Mouse (Mus musculus): ENCODE data around the gene Tulp4. TPM values are rescaled to one million over a fixed set of nuclear protein-coding genes. Genes with fewer than 3 reads are reported as not detected.

The Tulp4 gene
- polyA plus RNA-seq (2015; fragmentation: Nextera tagmentation; extraction: Ambion mirVana), result 89.8 and 101 TPM in 2 replicates

DNA sequence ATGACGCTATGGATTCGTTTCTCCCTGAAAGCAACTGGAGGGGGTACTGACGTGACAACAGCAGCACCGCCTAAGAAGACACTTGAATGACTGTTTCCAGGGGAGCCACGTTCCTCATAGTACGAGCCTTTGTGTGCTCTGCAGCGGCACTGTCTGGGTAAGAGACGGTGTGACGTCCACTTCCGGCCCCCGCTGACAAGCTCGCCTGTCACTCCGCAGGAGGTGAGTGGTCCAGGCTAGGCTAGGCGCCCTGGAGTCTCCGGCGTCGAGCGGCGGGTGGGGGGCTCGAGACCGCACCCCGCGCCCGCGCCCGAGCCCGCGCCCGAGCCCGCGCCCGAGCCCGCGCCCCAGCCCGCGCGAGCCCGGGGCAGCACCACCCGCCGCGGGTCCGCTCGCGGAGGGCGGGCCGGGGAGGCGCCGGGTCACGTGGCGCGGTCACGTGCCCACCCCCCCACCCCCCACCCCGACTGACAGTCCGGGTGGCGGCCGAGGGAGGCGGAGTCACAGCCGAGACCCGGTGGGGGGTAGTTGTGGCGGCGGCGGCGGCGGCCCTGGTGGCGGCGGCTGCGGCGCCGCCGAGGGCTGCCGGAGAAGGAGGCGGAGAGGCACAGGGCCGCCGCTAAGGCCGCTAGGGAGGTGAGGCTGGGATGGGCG lies at the start of gene Tulp4:
Gene Tulp4, plus strand, starts transcription at position 77 of the 654 bp plus-strand sequence.
- Histone ChIP-seq H3K4me1 (peaks cover 19% of the 10 kb centered on the region), H3K27ac (replicated peaks) (peak within 1 kb of the TSS; percentile 98), H3K4me2 (replicated peaks) (peak within 1 kb of the TSS; percentile 58), H3K27me3 (no peaks in the 10 kb centered on the region), H3K9ac (peak within 1 kb of the TSS; percentile 96), H3K9me3 (replicated peaks) (no peaks in the 10 kb centered on the region), H3K4me3 (replicated peaks) (peak within 1 kb of the TSS; percentile 93), H3K36me3 (peaks cover 3% of the 10 kb centered on the region; the same call in 1 of the 2 replicates)
- peak; percentile 95 for ATAC-seq (ENCODE audit: insufficient number of reproducible peaks, low FRiP score, low TSS enrichment, low read depth)
- under 1% methylated on average over 44 of the region's 76 CpGs for WGBS

DNA sequence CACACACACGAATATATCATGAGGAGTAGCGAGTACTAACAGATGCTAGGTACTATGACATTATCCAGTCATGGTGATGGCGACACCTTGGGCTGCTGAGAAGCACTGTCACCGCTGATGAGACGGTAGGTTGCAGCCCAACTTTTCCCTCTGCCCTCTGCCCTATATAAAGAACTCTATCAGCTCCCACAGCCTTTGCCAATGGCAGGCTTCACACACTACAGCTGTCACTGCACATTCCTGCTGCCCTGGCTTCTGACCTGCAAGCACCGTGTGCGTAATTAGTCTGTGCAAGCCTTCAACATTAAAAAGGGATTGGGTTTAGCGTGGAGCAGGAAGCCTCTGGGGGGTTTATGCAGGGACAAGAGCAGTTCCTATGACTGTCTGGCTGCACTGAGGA lies 43.4 kb upstream of the Tulp4 start:
- peaks cover 51% of the 10 kb centered on the region for H3K36me3 ChIP-seq
- H3K27ac ChIP-seq (replicated peaks), result no peak overlapping the region
- no peaks in the 10 kb centered on the region for H3K4me1 ChIP-seq
- 71% methylated on average over 8 of the region's 8 CpGs for WGBS
- H3K9me3 ChIP-seq (replicated peaks), result no peaks in the 10 kb centered on the region
- H3K9ac ChIP-seq, result no peak overlapping the region
- no peak overlapping the region for H3K4me2 ChIP-seq (replicated peaks)
- no peak for ATAC-seq (ENCODE audit: insufficient number of reproducible peaks, low FRiP score, low TSS enrichment, low read depth)
- no peak overlapping the region for H3K4me3 ChIP-seq (replicated peaks)
- H3K27me3 ChIP-seq, result no peaks in the 10 kb centered on the region

DNA sequence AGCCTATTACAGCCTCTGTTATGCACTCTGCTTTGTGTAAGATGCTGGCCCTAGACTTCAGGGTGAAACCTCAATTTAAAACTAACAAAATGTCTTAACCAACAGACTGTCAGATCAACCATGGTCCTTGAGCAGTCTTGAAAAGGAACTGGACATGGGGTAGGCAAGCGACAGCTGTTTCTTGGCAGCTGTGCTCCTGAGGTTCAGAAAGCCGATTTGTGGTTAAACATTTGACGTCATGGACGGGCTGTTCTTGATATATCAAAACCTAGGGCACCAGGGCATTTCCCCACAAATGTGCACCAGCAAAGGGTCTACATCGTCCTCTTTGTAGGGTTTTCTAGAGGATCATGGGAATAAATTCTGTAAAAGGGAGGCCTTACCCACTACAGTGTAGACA lies 42.7 kb upstream of the Tulp4 start:
- Histone ChIP-seq H3K9me3 (replicated peaks) (no peaks in the 10 kb centered on the region), H3K4me1 (no peaks in the 10 kb centered on the region), H3K4me2 (replicated peaks) (no peak overlapping the region), H3K36me3 (peaks cover 51% of the 10 kb centered on the region), H3K27ac (replicated peaks) (no peak overlapping the region), H3K4me3 (replicated peaks) (no peak overlapping the region), H3K9ac (no peak overlapping the region), H3K27me3 (no peaks in the 10 kb centered on the region)
- 82% methylated on average over 5 of the region's 5 CpGs for WGBS
- ATAC-seq (ENCODE audit: insufficient number of reproducible peaks, low FRiP score, low TSS enrichment, low read depth), result no peak

DNA sequence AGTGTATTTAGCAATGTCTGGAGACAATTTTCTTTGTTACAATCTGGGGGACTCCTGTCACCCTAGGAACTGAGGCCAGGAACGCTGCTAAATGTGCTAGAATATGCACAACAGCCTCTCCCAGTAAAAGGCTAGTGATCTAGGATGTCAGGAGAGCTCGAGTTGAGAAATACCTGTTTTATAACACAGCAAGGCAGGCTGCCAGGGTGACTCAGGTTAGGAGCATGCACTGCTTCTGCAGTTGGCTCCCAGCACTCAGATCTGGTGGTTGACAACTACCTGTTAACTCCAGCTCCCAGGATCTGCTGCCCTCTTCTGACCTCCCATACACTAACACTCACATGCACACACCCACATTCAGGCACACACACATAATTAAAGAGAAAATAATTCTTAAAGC lies 40.2 kb upstream of the Tulp4 start:
- no peaks in the 10 kb centered on the region for H3K27me3 ChIP-seq
- H3K9ac ChIP-seq, result no peak overlapping the region
- H3K9me3 ChIP-seq (replicated peaks), result no peaks in the 10 kb centered on the region
- peaks cover 62% of the 10 kb centered on the region for H3K36me3 ChIP-seq
- no peak for ATAC-seq (ENCODE audit: insufficient number of reproducible peaks, low FRiP score, low TSS enrichment, low read depth)
- H3K4me3 ChIP-seq (replicated peaks), result no peak overlapping the region
- H3K4me1 ChIP-seq, result no peaks in the 10 kb centered on the region
- no peak overlapping the region for H3K4me2 ChIP-seq (replicated peaks)
- no peak overlapping the region for H3K27ac ChIP-seq (replicated peaks)
- 83% methylated on average over 2 of the region's 2 CpGs for WGBS

DNA sequence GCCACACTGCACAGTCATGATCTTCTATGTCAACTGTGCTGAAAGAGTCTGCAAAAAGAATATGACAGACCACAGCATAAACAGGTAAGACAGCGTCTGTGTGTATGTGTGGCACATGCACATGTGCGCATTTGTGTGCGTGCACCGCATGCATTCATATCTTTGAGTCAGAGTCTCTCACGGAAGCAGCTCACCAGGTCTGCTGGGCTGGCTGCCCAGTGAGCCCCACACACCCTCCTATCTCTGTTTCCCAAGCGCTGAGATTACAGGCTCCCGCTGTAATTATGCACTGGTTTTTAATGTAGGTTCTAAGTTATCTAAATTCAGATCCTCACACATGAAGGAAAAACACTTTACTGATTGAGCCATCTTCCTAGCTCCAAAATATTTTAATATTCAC lies 38.6 kb upstream of the Tulp4 start:
- no peaks in the 10 kb centered on the region for H3K4me1 ChIP-seq
- ATAC-seq (ENCODE audit: insufficient number of reproducible peaks, low FRiP score, low TSS enrichment, low read depth), result no peak
- H3K27me3 ChIP-seq, result no peaks in the 10 kb centered on the region
- WGBS, result 92% methylated on average over 7 of the region's 7 CpGs
- H3K9me3 ChIP-seq (replicated peaks), result no peaks in the 10 kb centered on the region
- no peak overlapping the region for H3K27ac ChIP-seq (replicated peaks)
- H3K36me3 ChIP-seq, result peaks cover 65% of the 10 kb centered on the region
- no peak overlapping the region for H3K9ac ChIP-seq
- H3K4me3 ChIP-seq (replicated peaks), result no peak overlapping the region
- no peak overlapping the region for H3K4me2 ChIP-seq (replicated peaks)

DNA sequence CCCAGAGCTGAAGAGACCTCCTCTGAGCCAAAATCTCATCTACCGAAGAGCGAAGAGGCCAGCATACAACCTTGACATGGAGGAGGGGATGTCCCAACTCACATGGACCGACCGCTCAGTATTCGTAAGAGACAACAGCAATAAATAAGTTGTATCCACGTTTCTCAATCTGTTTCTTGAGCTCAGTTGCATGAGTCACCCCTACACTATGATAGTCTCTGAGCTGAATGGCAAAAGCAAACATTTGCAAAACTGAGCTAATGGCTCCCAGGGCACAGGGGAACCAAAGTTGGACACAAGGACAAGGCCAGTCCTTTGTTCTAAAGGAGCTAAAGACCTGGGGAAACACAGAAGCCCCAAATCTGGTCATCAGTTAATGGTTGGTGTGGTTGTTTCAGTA lies 36.4 kb upstream of the Tulp4 start:
- H3K36me3 ChIP-seq, result peaks cover 57% of the 10 kb centered on the region
- H3K4me3 ChIP-seq (replicated peaks), result no peak overlapping the region
- 91% methylated on average over 6 of the region's 6 CpGs for WGBS
- no peaks in the 10 kb centered on the region for H3K27me3 ChIP-seq
- no peak overlapping the region for H3K9ac ChIP-seq
- no peak overlapping the region for H3K4me2 ChIP-seq (replicated peaks)
- no peak overlapping the region for H3K27ac ChIP-seq (replicated peaks)
- H3K9me3 ChIP-seq (replicated peaks), result no peaks in the 10 kb centered on the region
- no peak for ATAC-seq (ENCODE audit: insufficient number of reproducible peaks, low FRiP score, low TSS enrichment, low read depth)
- no peaks in the 10 kb centered on the region for H3K4me1 ChIP-seq

DNA sequence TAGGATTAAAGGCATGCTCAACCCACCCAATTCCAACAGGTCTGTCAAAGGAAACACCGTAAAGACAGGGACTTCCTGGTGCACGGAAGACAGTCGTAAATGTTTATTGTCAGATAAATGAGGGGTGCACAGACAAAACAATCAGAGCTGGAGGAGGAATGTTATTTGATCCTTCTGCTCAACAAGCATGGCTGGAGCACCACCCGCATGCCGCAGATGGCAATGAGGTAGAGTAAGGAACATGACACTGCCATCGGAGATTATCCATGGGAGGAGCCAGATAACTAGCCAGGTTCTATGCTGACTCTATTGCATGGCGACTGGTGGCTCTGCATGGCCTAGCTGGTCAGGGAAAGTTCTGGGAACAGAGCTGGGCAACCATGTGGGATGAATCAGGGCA lies 32.8 kb upstream of the Tulp4 start:
- WGBS, result 72% methylated on average over 7 of the region's 7 CpGs
- Histone ChIP-seq H3K27me3 (no peaks in the 10 kb centered on the region), H3K4me2 (replicated peaks) (no peak overlapping the region), H3K9me3 (replicated peaks) (no peaks in the 10 kb centered on the region), H3K9ac (no peak overlapping the region), H3K36me3 (peaks cover 37% of the 10 kb centered on the region), H3K4me3 (replicated peaks) (no peak overlapping the region), H3K27ac (replicated peaks) (no peak overlapping the region), H3K4me1 (peaks cover 3% of the 10 kb centered on the region; the same call in 1 of the 2 replicates)
- ATAC-seq (ENCODE audit: insufficient number of reproducible peaks, low FRiP score, low TSS enrichment, low read depth), result no peak

DNA sequence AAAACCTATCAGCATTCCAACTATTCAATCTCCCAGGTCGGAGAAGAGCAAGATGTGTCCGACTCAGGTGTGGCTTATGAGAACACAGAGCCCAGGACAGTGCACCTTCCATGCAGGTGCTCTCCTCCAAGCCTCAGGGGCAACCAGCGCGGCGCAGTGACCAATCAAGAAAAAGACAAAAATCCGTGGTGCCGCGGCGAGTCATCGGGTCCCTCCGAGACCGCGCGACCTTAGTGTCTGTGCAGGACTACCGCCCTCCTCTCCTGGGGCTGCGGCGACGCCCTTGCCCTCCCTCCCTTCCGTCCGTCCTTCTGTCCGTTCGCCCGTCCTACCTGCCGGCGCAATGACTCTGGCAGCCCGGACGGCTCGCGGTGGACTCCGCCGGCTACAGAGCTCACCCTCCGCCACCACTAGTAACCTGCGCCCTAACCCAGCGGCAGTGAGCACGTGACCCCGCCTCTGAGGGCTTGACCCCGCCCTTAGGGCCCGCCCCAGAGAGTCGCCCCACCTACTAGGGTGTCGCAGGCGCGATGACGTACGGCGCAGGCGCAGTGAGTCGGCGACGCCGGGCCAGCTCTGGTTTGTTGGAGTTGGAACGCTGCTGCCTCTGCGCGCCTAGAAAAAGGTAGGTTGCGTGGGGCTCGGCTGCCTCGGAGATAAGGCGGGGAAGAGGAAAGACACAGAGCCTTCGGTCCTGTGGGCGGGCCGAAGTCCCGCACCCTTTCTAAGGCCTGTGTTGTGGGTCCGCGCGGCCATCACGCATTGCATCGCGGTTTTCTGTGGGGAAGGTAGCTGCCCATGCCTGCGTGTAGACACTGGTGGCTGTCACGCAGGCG lies 26.7 kb upstream of the Tulp4 start, which contains the start of the genes Serac1 and Gtf2h5:
Gene Serac1, minus strand, starts transcription at position 455 of the 836 bp plus-strand sequence.
Gene Gtf2h5, plus strand, starts transcription at position 500 of the 836 bp plus-strand sequence.
- peak; percentile 96 for ATAC-seq (ENCODE audit: insufficient number of reproducible peaks, low FRiP score, low TSS enrichment, low read depth)
- peak within 1 kb of the TSS; percentile 71 for H3K9ac ChIP-seq
- WGBS, result under 1% methylated on average over 70 of the region's 70 CpGs
- peak within 1 kb of the TSS; percentile 65 for H3K4me3 ChIP-seq (replicated peaks)
- H3K27me3 ChIP-seq, result no peaks in the 10 kb centered on the region
- peak within 1 kb of the TSS; percentile 78 for H3K4me2 ChIP-seq (replicated peaks)
- peak within 1 kb of the TSS; percentile 88 for H3K27ac ChIP-seq (replicated peaks)
- H3K9me3 ChIP-seq (replicated peaks), result no peaks in the 10 kb centered on the region
- H3K4me1 ChIP-seq, result peaks cover 13% of the 10 kb centered on the region
- H3K36me3 ChIP-seq, result peaks cover 7% of the 10 kb centered on the region

DNA sequence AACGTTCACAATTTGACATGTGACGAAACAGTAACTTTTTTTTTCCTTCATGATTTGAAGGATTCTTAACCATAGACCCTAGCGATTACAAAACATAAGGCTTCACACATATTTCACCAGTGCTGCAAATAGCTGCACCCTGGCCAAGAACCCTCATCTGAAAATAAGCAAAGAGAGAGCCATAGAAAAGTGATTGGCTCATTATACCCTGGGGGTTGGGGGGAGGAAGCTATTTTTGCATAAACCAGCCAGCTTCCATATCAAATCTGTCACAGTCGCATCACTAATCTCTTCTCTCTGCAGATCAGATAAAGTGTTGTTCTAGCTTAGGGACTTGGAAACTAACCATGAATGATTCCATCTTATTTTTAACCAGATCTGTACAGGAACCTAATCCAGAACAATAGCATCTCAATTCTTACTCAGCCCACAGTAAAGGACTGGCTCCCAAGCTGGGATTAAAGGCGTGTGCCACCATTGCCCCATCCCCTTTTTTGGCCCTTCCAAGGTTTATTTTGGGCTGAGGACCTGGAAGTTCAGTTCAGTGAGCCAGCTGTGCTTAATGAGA lies 22.8 kb upstream of the Tulp4 start:
- 73% methylated on average over 5 of the region's 5 CpGs for WGBS
- peaks cover 34% of the 10 kb centered on the region for H3K36me3 ChIP-seq

DNA sequence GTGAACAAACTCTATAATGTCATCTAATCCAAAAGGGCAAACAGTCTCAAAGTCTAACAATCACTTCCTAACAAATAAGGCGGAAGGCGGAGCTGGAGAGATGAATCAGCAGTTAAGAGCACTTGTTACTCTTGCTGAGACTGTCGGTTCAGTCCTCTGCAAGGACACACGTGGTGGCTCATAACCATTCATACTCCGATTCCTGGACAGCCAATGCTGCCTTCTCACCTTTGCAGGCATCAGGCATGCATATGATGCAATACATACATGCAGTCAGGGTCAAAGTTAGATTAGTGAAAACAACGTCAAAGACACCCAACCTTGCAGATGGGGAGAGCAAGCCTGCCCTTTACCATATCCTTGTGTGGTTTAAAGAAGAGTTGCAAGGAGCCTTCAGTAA lies 14.6 kb upstream of the Tulp4 start:
- Histone ChIP-seq H3K27me3 (no peaks in the 10 kb centered on the region), H3K4me1 (no peaks in the 10 kb centered on the region), H3K9ac (no peak overlapping the region), H3K9me3 (replicated peaks) (no peaks in the 10 kb centered on the region), H3K4me3 (replicated peaks) (no peak overlapping the region), H3K27ac (replicated peaks) (no peak overlapping the region), H3K36me3 (peaks cover 21% of the 10 kb centered on the region; the same call in 1 of the 2 replicates), H3K4me2 (replicated peaks) (no peak overlapping the region)
- whole genome bisulfite sequencing, result 89% methylated on average over 6 of the region's 6 CpGs
- no peak for ATAC-seq (ENCODE audit: insufficient number of reproducible peaks, low FRiP score, low TSS enrichment, low read depth)

More for the DNA sequence above, 22.8 kb upstream of the Tulp4 start:
- peaks cover 10% of the 10 kb centered on the region for H3K4me1 ChIP-seq
- H3K27ac ChIP-seq (replicated peaks), result no peak overlapping the region
- H3K27me3 ChIP-seq, result no peaks in the 10 kb centered on the region
- no peak overlapping the region for H3K4me3 ChIP-seq (replicated peaks)
- ATAC-seq (ENCODE audit: insufficient number of reproducible peaks, low FRiP score, low TSS enrichment, low read depth), result no peak
- no peaks in the 10 kb centered on the region for H3K9me3 ChIP-seq (replicated peaks)
- no peak overlapping the region for H3K9ac ChIP-seq
- no peak overlapping the region for H3K4me2 ChIP-seq (replicated peaks)

DNA sequence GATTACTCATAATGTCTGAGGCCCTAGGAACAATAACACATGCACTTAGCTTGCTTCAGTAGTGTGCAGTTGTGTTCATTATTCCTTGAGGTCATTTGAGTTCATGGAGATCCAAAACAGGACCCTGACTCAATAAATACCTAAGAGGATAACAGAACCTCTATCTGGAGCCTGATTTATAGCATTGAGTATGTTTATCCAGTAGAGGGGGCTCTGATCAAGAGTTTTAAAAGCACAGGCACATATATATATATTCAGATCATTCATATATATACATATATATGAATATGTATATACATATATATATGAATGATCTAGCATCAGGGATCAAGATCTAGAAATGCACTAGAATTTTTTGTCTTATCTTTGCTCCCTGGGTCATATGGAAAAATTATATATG lies 10.7 kb upstream of the Tulp4 start:
- Histone ChIP-seq H3K4me3 (replicated peaks) (no peak overlapping the region), H3K9ac (no peak overlapping the region), H3K36me3 (peaks cover 5% of the 10 kb centered on the region; the same call in 1 of the 2 replicates), H3K27ac (replicated peaks) (no peak overlapping the region), H3K4me2 (replicated peaks) (no peak overlapping the region), H3K4me1 (no peaks in the 10 kb centered on the region), H3K9me3 (replicated peaks) (no peaks in the 10 kb centered on the region), H3K27me3 (no peaks in the 10 kb centered on the region)
- no peak for ATAC-seq (ENCODE audit: insufficient number of reproducible peaks, low FRiP score, low TSS enrichment, low read depth)

Measured in embryonic facial prominence, embryonic 15.5 days (tissue).